Mouse (Mus musculus) thymus, adult 2 months (tissue): ENCODE measurements around the gene Slc25a13.

Experiments
- CTCF ChIP-seq: fragments of 200-500 bp; IDR thresholded peaks from 2 replicates; pipeline ENCODE4 v1.5.1; 2012; ENCODE audit warnings: mild to moderate bottlenecking, control low read depth, low read length, moderate library complexity, borderline replicate concordance; ENCODE audit not compliant: control insufficient read depth, poor library complexity, insufficient read depth; ENCODE audit errors: extremely low read depth
- POLR2A ChIP-seq: fragments of 200-500 bp; IDR thresholded peaks from 2 replicates; pipeline ENCODE4 v1.6.1; 2012; ENCODE audit warnings: mild to moderate bottlenecking, low read length, control low read depth, moderate library complexity; ENCODE audit not compliant: control insufficient read depth, poor library complexity, insufficient read depth; ENCODE audit errors: extremely low read depth

DNA sequence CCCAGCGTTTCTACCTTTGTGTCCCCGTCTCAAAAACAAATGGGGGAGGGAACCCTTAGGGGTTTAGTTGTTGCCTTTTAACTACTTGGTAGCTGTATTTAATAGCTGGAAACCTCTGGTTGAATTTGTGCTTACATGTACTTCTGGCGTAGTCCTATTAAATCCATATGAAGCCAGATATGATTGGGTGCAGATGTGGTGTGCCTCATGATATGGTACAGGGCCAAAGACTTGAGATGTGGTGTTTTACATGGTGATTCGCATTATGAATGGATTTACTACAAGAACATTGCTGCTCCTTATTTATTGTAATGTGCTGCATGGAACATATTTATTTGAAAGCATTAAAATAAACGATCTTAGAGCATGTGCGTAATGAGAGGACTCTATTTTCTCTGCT is 189.3 kb downstream of the Slc25a13 start:
- no peak for TF ChIP-seq CTCF
- no peak for TF ChIP-seq POLR2A
